Mouse (Mus musculus) large intestine, adult 2 months (tissue): ENCODE measurements around the gene Dohh. TPM values are rescaled to one million over a fixed set of nuclear protein-coding genes. Genes with fewer than 3 reads are reported as not detected.

Experiments
- DNase-seq: peaks from one replicate; pipeline ENCODE4 v3.0.0-alpha.2; 2012; ENCODE audit warnings: low read depth, low spot score
- WGBS: fragments of 180-500 bp; shearing (Covaris S2); methylation state at CpG from one replicate; pipeline ENCODE4 v1.1.7; 2018; 5-methylcytosine and 5-hydroxymethylcytosine counted together
- polyA plus RNA-seq: library from polyadenylated mRNA; depleted of rRNA; stranded (reverse); fragments of >200 nt; gene quantifications from 2 replicates; pipeline ENCODE4 v1.2.3, GENCODE M21; 2012; rRNA removed

Dohh gene
- polyA plus RNA-seq, result 48.2 and 60.4 TPM in 2 replicates

DNA sequence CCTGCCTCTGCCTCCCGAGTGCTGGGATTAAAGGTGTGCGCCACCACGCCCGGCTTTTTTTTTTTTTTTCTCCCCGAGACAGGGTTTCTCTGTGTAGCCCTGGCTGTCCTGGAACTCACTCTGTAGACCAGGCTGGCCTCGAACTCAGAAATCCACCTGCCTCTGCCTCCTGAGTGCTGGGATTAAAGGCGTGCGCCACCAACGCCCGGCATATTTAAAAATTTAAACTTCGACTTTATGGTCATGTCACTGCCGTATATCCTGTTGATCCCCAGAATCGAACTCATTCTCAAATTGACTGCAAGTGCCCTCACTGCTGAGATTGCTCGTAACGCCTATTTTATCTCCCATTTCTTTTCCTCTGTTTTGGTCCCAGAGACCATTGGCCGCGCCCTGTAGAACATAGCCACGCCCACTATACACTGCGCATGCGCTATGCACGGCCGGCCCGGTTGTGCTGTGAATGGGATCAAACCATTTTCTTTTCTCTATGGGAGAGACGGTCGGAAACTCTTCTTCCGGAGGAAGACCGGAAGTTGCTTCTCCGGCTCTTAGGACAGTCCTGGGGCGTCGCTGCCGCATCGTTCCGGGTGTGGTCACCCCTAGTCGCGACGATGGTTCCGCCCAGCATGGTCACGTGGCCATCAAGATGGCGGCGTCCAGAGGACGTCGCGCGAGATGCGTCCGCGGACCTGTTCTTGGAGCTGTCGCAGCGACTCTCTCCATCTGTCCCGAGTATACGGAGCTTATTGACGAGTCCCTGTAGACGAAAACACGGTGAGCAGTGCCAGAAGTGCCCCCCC lies at the start of gene Dohh, which contains the start of gene Gm48551:
Gene Dohh, plus strand, starts transcription at position 627 of the 803 bp plus-strand sequence.
Gene Gm48551, plus strand, starts transcription at position 665 of the 803 bp plus-strand sequence.
- DNase-seq, result peak; percentile 97
- WGBS, result 6% methylated on average over 54 of the region's 54 CpGs

DNA sequence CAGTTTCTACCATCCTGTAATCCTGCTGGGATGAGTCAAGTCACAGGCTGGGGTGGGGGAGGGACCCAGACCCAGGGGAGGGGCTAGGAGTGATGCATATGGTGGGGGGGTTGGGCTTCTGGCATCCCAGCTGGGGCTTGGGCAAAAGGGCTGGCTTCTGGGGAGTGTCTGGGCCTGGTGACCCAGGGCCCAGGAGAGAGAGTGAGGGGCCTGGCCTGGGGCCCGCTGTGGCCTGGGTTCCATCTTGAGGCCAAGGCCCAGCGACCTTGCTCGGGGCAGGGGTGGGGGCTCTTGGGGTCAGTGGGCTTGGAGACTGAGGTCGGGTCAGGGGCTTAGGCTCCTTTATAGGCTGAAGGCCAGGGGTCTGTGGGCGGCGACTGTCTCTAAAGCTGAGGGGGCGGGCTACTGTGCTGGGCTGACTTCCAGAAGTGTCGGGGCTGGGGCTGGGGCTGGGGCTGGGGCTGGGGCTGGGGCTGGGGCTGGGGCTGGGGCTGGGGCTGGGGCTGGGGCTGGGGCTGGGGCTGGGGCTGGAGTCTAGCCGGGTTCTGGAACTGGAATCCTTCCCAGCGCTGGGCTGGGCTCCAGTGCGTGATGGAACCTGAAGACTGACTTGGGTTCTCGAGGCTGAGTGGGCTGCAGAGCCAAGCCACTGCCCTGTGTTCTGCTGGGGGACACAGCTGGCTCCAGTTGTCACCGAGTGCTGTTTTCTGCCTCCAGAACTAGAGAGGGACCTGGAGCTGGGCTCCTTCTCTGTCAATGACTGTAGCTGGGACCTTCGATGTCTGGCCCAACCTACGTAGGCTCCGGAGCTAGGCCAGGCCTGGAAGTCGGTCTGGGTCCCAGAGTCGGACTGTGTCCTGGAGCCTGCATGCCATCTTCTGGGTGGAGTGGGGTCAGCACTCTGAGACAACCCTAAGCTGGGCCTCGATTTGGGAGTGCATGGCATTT lies 48.6 kb upstream of the Dohh start:
- 51% methylated on average over 17 of the region's 19 CpGs for WGBS
- no peak for DNase-seq

DNA sequence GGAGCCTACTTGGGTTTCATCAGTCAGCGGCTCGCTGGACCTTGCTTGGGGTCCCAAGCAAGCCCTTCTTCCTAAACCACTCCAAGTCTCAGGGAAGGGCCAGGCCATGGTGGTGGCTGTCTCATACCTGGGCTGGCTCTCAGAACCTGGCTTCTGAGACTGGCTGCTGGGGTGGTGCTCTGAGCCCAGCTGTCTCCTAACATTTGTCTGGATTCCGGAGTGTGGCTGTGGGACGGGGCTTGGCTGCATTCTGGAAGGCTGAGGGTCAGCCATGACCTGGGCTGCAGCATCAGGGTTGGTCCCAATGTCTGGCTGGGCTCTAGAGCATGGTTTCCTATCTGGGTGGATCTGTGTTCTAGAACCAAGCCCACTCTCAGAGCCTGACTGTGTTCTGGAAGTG lies 47.7 kb upstream of the Dohh start:
- no peak for DNase-seq
- WGBS, result 89% methylated on average over 4 of the region's 4 CpGs

DNA sequence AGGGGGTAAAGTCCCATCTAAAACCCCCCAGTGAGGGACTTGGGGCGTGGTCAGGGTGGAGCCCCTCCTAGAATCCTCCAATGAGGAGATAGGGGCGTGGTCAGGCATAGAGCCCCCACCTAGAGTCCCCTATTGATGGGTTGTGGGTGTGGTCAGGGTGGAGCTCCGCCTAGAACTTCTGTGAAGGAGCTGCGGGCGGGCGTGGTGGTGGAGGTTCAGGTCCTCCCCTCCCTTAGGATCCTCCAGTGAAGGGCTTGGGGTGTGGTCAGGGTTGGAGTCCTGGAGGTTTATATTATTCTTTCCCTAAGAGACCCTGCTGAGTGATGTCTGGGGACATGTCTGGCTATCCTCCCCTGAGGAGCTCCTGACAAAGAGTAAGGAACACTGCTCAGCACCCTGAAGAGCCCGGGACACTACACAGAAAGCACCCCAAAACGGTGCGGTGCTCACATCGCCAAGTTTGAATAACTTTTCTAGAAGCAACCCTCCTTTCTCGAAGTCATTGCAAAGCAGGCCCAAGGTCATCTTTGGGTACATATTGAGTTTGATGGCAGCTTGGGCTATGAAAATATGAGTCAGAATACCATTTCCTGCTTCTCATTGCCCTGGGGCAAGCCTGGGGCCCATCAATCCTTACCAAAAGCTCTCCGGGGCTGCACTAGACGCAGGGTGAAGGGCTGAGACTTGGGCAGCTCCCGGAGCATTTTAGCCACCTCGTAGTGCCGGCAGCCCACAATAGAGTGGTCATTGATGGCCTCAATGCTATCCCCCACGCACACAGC lies 43.5 kb upstream of the Dohh start:
- no peak for DNase-seq
- WGBS, result 34% methylated on average over 17 of the region's 17 CpGs

DNA sequence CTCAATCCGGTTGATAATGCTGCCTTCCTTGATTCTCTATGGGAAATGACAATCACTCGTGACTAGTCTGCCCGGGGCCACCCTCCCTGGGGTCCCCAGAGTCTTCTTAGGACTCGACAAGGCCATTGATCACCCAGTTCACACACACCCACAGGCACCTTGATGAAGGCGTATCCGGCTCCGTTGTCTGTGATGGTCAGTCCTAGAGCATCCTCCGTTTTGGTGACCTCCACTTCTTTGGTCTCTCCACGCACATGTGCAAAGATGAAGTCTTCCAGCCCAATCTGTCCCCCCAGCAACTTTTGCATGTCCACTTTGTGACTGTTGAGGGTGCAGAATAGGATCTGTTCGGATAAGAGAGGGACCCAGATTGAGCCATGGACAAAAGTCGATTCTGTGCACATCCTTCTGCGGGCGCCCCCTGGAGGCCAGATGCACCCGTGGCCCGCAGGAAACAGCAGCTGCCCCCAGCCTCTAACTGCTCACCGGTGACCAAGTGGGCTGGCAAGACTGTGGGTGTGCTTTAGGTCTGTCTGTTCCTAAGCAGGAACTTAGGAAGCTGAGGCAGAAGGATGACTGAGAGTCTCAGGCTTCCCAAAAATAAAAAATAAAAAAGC lies 42.8 kb upstream of the Dohh start:
- 35% methylated on average over 16 of the region's 16 CpGs for WGBS
- DNase-seq, result no peak

DNA sequence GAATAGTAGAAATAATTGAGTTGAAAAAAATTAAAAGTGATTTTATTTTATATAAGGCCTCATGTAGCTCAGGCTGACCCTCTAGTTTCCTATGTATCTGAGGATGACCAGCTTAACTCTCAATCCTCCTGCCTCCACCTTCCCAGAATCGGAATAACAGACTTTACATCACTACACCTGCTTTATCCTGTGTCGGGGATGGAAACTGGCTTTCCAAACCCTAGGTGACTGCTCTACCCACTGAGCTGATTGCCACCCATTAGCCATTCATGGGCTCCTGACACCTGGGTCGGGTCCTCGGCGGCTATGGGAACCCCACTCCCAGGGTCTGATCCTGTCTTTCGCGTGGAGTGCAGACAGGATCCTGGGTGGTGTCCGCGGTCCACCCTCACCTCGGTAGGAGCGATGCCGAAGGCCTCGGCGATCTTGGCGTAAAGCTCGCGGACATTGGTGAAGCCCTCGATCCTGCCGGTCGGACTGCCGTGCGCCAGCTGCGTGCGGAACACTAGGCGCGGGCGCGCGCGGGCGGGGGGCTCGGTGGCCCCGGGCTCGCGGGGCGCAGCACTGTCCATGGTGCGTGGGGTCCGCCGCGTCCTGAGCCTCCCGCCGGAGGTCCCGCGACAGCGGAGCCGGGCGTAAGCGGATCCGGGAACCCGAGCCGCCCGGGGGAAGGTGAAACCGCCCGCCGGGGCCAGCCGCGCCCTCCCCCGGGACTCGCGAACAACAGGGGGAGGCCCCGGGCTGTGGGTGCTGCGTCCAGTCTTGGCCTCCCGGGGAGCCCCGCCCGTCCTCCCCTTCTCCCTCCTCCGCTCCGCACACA lies 41.3 kb upstream of the Dohh start, which contains the start of gene Gipc3:
Gene Gipc3, minus strand, starts transcription at position 581 of the 820 bp plus-strand sequence.
- 4% methylated on average over 67 of the region's 67 CpGs for WGBS

DNA sequence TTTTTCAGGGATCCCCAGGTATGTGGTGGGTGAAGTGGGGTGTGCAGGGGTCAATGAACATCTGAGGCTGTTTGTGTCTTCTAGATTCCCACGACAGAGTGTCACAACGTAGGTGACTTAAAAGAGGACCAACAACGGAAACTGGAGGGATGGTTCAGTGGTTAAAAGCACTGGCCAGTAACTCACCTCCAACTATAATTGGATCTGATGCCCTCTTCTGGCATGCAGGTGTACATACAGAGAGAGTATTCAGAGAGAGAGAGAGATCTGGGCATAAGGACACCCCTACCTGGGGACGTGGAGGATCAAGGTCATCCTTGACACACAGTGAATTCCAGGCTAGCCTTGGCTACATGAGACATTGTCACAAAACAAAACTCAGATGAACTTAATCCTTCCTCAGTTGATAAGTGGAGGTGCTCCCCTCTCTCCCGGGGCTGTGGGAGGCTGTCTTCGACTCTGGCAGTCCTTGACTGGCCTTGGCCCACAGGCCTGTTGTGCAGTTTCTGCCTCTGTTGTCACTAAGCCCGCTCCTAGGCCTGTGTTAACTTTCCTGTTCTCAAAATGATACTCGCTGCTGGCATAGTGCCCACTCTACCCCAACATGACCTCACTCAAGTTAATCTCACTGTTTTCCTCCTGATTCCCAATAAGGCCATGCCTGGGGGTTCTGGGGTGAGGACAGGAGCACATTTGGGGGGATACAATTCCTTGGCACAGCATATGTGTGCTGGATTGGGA lies 39.6 kb upstream of the Dohh start:
- DNase-seq, result no peak
- 32% methylated on average over 8 of the region's 8 CpGs for WGBS

More for the DNA sequence above, 41.3 kb upstream of the Dohh start, which contains the start of gene Gipc3:
- DNase-seq, result no peak

DNA sequence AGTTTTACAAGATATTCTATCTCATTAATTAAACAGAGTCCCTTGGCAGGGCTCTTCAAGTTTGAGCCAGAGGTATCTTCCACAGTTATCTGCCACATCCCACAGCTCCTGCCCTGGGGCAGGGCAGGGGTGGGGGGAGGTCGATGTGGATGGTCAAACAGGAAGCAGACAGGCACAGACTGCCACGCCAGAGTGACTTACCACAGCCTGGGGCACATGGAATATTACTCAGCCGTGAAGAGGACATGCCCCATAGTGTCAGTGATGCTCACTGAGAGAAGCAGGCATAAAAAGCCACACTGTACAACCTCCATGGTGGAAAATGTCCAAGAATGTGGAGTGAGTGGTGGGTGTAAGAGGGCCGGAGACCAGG lies 39.1 kb upstream of the Dohh start:
- WGBS, result 73% methylated on average over 4 of the region's 4 CpGs
- no peak for DNase-seq

DNA sequence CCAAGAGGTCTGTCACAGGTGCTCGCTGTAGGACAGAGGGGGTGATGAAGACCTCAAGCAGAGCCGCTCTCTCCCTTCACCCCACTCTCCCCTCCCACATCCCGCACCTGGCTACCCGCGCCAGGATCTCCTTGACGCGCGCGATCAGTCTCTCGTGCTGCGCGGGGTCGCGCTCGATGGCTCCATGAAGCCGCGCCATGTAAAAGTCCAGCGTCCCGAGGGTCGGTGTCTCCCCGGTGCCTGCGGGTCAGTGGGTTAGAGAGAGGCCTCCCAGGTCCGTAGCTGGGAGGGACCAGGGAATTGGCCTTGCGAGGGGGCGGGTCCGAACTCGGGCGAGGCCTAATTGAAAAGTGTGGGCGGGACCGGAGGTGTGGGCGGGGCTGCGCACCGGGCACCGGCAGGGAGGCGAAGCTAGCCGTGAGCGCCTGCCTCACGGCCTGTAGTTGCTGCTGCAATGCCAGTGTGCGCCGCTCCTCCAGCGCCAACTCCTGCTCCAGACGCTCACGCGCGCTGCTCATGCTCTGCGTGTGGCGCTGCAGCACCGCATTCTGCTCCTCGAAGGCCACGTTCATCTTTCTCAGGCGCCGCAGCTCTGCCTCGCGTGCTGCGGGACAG lies 37.7 kb upstream of the Dohh start:
- 25% methylated on average over 55 of the region's 55 CpGs for WGBS
- no peak for DNase-seq

DNA sequence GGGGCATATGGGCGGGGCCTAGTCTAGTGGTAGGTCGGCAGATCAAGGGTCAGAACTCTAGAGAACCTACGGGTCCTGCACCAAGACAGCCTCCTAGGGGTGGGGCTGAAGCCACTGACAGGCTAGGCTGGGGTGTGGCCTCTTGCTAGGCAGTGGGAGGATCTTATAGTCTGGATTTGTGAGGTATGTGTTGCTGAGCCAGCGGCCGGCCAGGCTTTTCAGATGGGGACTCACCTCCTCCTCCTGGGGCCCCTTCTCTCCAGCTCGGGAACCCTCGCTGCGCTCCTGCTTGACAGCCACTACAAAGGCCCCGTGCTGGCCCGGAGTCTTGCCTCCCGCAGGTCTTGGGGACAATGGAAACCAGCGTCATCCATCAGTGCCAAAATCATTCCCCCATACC lies 35.1 kb upstream of the Dohh start:
- DNase-seq, result no peak
- WGBS, result 5% methylated on average over 12 of the region's 12 CpGs

DNA sequence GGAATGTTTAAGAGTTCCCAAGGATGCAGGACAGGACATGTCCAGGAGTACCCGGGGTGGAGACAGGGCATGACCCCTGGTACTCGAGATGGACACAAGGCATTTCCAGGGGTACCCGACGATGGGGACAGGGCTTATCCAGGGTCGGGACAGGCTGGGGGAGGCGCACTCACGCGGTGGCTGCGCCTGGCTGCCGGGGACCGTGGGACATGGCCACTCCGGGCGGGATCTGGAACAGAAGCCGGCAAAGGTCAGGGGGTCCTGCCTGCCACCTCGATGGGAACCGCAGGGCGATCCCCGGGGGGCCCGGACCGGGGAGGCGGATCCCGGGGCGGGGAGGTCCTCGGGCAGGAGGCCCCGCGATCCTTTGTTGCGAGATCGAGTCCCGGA lies 34.3 kb upstream of the Dohh start:
- DNase-seq, result no peak
- WGBS, result 1% methylated on average over 29 of the region's 29 CpGs

DNA sequence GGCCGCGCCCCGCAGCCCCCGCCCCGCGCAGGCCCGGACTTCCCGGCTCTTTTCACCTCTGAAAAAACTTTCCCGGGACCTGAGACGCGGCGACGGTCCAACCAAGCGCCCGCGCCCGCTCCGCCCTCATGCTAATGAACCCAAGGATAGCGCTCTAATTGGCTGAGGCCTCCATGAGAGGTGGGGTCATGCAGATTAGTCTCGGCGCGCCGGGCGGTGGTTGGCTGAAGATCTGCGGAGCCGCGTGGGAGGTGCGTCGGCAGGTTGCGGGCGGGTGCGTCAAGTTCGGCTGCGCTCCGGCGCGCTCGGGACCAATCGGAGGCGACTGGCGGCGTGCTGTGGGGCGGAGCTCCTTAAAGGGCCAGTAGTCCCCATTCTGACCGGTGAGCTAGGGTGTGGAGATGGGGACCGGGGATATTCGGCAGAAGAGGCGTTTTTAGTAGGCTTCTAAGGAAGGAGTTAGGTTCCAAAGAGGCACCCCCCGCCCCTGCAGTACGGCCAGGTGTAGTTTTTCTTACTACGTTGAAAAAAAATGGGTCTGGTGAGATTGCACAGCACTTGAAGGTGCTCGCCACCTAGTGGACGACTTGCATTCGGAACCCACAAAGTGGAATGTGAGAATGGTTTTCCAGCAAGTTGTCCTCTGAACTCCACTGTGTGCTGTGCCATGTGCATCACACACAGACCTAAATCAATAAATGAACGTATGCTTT lies 33.7 kb upstream of the Dohh start, which contains the start of gene Hmg20b:
Gene Hmg20b, minus strand, starts transcription at position 130 of the 713 bp plus-strand sequence.
- peak; percentile 98 for DNase-seq
- 1% methylated on average over 54 of the region's 54 CpGs for WGBS

DNA sequence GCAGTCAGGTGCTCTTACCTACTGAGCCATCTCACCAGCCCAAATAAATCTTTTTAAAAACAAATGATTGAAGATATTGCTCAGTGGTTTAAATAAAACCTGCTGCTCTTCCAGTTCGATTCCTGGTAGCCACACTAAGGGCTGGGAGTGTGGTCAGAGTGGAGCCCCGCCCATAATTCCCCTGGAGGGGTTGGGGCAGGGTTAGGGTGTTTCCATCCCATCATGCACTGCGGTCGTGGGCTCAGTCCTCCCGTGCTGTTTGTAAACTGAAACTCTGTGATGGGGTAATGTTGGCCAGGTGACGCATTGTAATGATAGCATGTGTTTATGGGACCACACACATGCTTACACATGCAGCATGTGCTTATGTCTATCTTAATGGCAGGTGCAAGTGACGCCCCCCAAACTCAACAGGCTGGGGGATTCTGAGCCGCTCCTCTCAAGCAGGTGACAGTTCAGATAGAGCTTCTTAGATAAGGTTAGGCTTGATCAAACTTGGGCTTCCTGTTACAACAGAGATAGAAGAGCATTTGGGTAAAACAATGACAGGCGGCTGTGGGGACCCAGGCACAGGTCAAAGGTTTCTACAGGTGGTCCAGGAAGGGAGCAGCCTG lies 32.4 kb upstream of the Dohh start:
- WGBS, result 20% methylated on average over 9 of the region's 9 CpGs
- no peak for DNase-seq

DNA sequence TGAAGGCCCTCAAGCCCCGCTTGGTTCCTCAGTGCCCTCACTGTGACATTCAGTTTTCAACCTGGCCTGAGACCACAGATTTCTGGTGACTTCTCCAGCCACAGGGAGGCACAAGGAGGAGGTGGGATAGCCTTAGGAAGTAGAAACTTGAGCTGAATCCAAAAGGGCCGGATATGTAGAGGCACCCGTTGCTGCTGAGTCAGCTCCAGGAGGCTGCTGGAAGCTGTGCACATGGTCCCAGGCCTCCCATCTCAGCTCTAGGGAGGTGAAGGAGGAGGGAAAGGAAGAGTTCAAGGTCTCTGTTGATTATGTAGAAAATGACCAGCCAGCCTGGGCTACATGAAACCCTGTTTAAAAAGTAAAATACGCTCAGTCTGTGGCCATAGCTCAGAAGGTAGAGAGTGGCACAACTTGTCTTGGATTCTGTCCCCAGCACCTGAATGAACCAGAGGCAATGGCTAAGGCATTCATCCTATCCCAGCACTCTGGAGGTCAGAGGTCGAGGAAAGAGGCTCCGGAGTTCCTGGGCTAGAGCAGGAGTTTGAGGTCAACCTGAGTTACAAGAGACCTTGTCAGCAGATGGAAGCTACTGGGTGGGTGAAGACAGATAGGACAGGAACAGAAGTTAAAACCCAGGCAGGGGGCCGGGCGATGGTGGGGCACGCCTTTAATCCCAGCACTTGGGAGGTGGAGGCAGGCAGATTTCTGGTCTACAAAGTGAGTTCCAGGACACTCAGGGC lies 29.3 kb upstream of the Dohh start:
- 75% methylated on average over 9 of the region's 9 CpGs for WGBS
- no peak for DNase-seq

DNA sequence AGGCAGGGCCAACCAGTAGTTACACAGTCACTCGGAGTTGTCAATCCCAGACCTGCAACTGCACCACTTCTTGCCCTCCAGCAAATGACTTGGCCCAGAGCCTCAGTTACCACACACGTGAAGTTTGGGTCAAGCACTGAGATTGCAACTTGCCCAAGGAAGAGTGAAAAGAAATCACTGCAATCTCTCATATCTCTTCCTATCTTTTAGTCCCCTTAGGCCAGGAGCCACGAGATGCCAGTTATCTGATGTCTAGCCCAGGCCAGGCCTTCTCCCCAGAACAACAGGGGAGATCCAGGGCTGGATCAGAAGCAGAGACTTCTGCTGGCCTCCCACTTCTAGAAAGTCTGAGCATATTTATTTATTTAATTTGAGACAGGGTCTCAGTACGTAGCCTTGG lies 28.7 kb upstream of the Dohh start:
- 93% methylated on average over 4 of the region's 4 CpGs for WGBS
- DNase-seq, result no peak
